Mouse (Mus musculus): ENCODE data around the gene Ccsap. TPM values are rescaled to one million over a fixed set of nuclear protein-coding genes. Genes with fewer than 3 reads are reported as not detected.
A peak's percentile ranks its signal among the peaks of the same experiment; 100 is the strongest.

Gene Ccsap
- polyA plus RNA-seq, 1 experiment from 2014 or later = 6.9 TPM

DNA sequence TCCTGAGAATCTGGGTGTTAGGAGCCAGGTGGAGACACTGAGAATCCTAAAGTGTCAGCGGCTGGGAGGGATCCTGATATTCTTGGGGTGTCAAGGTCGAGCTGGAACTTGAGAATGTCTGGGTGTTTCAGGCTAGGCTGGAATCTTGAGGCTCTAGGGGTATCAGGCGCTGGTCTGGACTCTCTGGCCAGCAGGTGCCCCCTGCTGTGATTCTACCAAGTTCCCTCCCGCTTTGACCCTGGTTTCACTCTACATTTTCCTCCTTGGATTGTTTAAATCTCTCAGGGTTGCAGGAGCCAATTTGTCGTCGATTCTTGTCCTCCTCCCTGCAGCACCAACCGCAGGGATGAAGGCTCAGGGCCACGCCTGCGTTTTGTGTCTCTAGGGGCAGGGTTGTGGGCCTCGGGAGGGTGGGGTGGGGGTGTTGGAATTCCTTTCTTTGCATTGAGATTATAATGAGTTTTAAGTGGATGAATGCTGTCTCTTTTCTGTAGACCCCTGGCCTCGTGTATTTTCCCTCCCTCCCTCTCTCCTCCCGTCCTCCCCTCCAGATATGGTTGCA is 53.6 kb downstream of the Ccsap start:
- H3K36me3 ChIP-seq (replicated peaks; ENCODE audit: control insufficient read depth, insufficient read depth, low read depth, low read length) = no peaks in the 10 kb centered on the region
- no peaks in the 10 kb centered on the region for H3K27me3 ChIP-seq (ENCODE audit: control insufficient read depth, insufficient read depth, low read length)
- DNase-seq (ENCODE audit: low spot score) = no peak
- H3K4me3 ChIP-seq (ENCODE audit: low read depth, low read length) = peak overlapping the region; percentile 65
- H3K4me2 ChIP-seq (ENCODE audit: low read depth, low read length) = peak overlapping the region; percentile 86
- H3K27ac ChIP-seq (replicated peaks; ENCODE audit: low read depth, low read length) = peak overlapping the region; percentile 48
- peak overlapping the region; percentile 77 for H3K9ac ChIP-seq (replicated peaks; ENCODE audit: low read length)
- 3% methylated on average over 12 of the region's 12 CpGs for WGBS
- H3K4me1 ChIP-seq (ENCODE audit: control insufficient read depth, insufficient read depth, low read length) = peaks cover 4% of the 10 kb centered on the region
- peak; percentile 11; the same call in 1 of the 2 replicates for ATAC-seq (replicated peaks; ENCODE audit: insufficient number of reproducible peaks, low FRiP score, low TSS enrichment, low read depth)
- H3K9me3 ChIP-seq (replicated peaks; ENCODE audit: control insufficient read depth, low read length) = no peaks in the 10 kb centered on the region

DNA sequence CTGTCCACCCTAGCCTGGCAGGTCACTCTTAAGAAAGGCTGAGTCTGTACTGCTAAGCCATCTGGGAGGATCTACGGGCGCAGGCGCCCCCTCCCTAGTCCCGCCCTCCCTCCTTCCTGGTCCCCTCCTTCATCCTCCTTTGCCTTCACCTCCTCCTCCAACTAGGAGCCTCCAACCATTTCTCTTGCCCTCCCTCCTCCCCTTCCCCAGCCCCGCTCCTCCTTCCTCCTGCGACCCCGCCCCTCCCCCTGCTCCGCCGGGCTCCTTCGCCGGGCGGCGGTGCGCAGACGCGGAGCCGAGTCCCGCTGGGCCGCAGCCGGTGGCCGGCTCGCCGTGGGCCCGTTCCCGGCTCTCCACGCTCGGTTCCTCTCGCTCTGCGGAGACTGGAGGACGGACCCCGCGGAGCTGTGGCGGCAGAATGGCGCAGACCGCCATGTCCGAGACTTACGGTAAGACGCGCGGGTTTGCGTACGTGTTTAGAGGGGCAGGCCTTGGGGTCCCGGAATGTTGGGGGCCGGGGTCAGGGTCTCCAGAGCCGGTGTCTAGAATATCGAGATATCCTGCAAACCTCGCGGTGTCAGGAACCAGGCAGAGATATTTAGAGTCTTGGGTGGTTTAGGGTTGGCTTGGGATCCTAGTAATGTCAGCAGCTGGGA is 54.2 kb downstream of the Ccsap start, which contains the start of gene Rab4a:
TSS of gene Rab4a (plus strand) at position 268 of the 656 bp plus-strand sequence.
- Histone ChIP-seq H3K9ac (replicated peaks; ENCODE audit: low read length) (peak within 1 kb of the TSS; percentile 77), H3K27me3 (ENCODE audit: control insufficient read depth, insufficient read depth, low read length) (no peaks in the 10 kb centered on the region), H3K27ac (replicated peaks; ENCODE audit: low read depth, low read length) (peak within 1 kb of the TSS; percentile 48), H3K36me3 (replicated peaks; ENCODE audit: control insufficient read depth, insufficient read depth, low read depth, low read length) (no peaks in the 10 kb centered on the region), H3K4me2 (ENCODE audit: low read depth, low read length) (peak within 1 kb of the TSS; percentile 86), H3K4me3 (ENCODE audit: low read depth, low read length) (peak within 1 kb of the TSS; percentile 65), H3K4me1 (ENCODE audit: control insufficient read depth, insufficient read depth, low read length) (peaks cover 4% of the 10 kb centered on the region), H3K9me3 (replicated peaks; ENCODE audit: control insufficient read depth, low read length) (no peaks in the 10 kb centered on the region)
- DNase-seq (ENCODE audit: low spot score) (peak; percentile 93), ATAC-seq (replicated peaks; ENCODE audit: insufficient number of reproducible peaks, low FRiP score, low TSS enrichment, low read depth) (peak; percentile 91)
- 0% methylated on average over 35 of the region's 48 CpGs for WGBS

DNA sequence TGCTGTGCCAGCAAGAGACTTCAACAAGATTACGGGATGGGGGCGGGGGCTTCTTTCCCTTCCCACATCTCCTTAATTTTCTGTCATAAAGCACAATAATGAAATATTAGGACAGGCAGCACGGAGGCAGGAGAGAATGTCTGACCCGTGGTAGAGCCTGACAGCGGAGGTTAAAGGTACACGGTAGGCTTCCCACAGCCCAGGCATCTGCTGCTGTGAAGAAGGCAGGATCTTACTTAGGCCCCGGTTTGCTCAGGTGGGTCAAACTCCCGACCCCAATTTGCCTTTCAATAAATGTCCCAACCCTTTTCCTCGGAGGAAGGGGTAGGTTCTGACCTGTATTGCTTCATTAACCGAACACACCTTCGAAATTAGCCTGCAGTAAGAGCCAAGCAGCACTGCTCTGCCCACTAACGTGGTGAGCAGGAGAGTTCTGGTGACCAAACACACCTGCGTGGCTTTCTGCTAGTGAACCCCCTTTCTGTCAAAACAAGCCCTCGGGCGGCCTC is 54.7 kb downstream of the Ccsap start:
- Histone ChIP-seq H3K27ac (replicated peaks; ENCODE audit: low read depth, low read length) (peak overlapping the region; percentile 15; the same call in 1 of the 2 replicates), H3K9me3 (replicated peaks; ENCODE audit: control insufficient read depth, low read length) (no peaks in the 10 kb centered on the region), H3K4me2 (ENCODE audit: low read depth, low read length) (peak overlapping the region; percentile 86), H3K9ac (replicated peaks; ENCODE audit: low read length) (peak overlapping the region; percentile 46; the same call in 1 of the 2 replicates), H3K4me3 (ENCODE audit: low read depth, low read length) (peak overlapping the region; percentile 65), H3K36me3 (replicated peaks; ENCODE audit: control insufficient read depth, insufficient read depth, low read depth, low read length) (no peaks in the 10 kb centered on the region), H3K27me3 (ENCODE audit: control insufficient read depth, insufficient read depth, low read length) (no peaks in the 10 kb centered on the region), H3K4me1 (ENCODE audit: control insufficient read depth, insufficient read depth, low read length) (peaks cover 4% of the 10 kb centered on the region)
- WGBS = 12% methylated on average over 15 of the region's 15 CpGs
- no peak for DNase-seq (ENCODE audit: low spot score)
- ATAC-seq (replicated peaks; ENCODE audit: insufficient number of reproducible peaks, low FRiP score, low TSS enrichment, low read depth) = 0 out of 2 replicates have a peak, but pooled peaks have one; percentile 26

DNA sequence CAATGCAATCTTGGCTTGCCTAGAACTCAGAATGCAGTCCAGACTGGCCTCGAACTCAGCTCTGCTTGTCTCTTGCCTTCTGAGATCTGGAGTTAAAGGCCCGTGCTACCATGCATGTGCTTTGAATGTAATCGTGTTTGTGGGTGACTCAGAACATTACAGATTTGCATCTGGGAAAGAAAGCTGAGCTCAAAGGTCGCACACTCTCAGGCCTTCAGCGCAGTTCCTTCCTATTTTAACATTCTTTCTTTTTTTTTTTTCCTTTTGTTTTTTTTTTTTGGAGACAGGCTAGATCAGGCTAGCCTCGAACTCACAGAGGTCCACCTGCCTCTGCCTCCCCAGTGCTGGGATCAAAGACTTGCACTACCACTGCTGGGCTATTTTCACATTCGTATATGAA is 55.4 kb downstream of the Ccsap start:
- Histone ChIP-seq H3K27me3 (ENCODE audit: control insufficient read depth, insufficient read depth, low read length) (no peaks in the 10 kb centered on the region), H3K4me3 (ENCODE audit: low read depth, low read length) (no peak overlapping the region), H3K9me3 (replicated peaks; ENCODE audit: control insufficient read depth, low read length) (no peaks in the 10 kb centered on the region), H3K9ac (replicated peaks; ENCODE audit: low read length) (no peak overlapping the region), H3K27ac (replicated peaks; ENCODE audit: low read depth, low read length) (no peak overlapping the region), H3K4me1 (ENCODE audit: control insufficient read depth, insufficient read depth, low read length) (peaks cover 4% of the 10 kb centered on the region), H3K36me3 (replicated peaks; ENCODE audit: control insufficient read depth, insufficient read depth, low read depth, low read length) (no peaks in the 10 kb centered on the region), H3K4me2 (ENCODE audit: low read depth, low read length) (no peak overlapping the region)
- ATAC-seq (replicated peaks; ENCODE audit: insufficient number of reproducible peaks, low FRiP score, low TSS enrichment, low read depth) (no peak), DNase-seq (ENCODE audit: low spot score) (no peak)
- 83% methylated on average over 7 of the region's 7 CpGs for WGBS

DNA sequence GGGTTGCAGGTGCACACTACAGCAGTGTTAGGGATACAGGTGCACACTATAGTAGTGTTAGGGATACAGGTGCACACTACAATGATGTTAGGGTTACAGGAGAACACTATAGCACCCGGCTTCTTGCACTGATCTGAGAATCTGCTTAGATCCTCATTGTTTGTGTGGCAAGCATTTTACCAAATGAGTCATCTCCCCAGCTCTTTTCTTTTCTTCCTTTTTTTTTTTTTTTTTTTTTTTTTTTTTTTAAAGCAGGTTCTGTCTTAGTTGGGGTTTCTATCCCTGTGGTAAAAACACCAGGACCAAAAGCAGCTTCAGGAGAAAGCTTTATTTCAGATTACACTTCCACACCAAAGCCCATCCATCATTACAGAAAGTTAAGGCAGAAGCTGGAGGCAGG is 56.4 kb downstream of the Ccsap start:
- no peak for ATAC-seq (replicated peaks; ENCODE audit: insufficient number of reproducible peaks, low FRiP score, low TSS enrichment, low read depth)
- 88% methylated on average over 1 of the region's 1 CpGs for WGBS
- Histone ChIP-seq H3K27ac (replicated peaks; ENCODE audit: low read depth, low read length) (no peak overlapping the region), H3K36me3 (replicated peaks; ENCODE audit: control insufficient read depth, insufficient read depth, low read depth, low read length) (no peaks in the 10 kb centered on the region), H3K4me3 (ENCODE audit: low read depth, low read length) (no peak overlapping the region), H3K4me2 (ENCODE audit: low read depth, low read length) (no peak overlapping the region), H3K4me1 (ENCODE audit: control insufficient read depth, insufficient read depth, low read length) (peaks cover 4% of the 10 kb centered on the region), H3K27me3 (ENCODE audit: control insufficient read depth, insufficient read depth, low read length) (no peaks in the 10 kb centered on the region), H3K9ac (replicated peaks; ENCODE audit: low read length) (no peak overlapping the region), H3K9me3 (replicated peaks; ENCODE audit: control insufficient read depth, low read length) (no peaks in the 10 kb centered on the region)
- DNase-seq (ENCODE audit: low spot score) = no peak

DNA sequence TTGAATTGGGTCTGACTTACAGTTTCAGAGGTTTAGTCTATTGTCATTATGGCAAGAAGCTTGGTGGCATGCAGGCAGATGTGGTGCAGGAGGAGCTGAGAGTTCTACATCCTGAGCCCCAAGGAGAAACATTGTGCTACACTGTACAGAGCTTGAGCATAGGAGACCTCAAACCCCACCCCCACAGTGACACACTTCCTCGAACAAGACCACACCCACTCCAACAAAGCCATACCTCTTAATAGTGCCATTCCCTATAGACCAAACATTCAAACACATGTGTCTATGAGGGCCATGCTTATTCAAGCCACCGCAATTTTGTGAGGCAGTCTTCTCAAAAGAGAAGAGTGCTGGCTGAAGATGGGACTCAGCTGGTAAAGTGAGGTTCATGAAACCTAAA is 58.5 kb downstream of the Ccsap start:
- ATAC-seq (replicated peaks; ENCODE audit: insufficient number of reproducible peaks, low FRiP score, low TSS enrichment, low read depth) (no peak), DNase-seq (ENCODE audit: low spot score) (no peak)
- Histone ChIP-seq H3K9me3 (replicated peaks; ENCODE audit: control insufficient read depth, low read length) (no peaks in the 10 kb centered on the region), H3K4me3 (ENCODE audit: low read depth, low read length) (no peak overlapping the region), H3K27me3 (ENCODE audit: control insufficient read depth, insufficient read depth, low read length) (no peaks in the 10 kb centered on the region), H3K27ac (replicated peaks; ENCODE audit: low read depth, low read length) (no peak overlapping the region), H3K9ac (replicated peaks; ENCODE audit: low read length) (no peak overlapping the region), H3K4me1 (ENCODE audit: control insufficient read depth, insufficient read depth, low read length) (no peaks in the 10 kb centered on the region), H3K4me2 (ENCODE audit: low read depth, low read length) (no peak overlapping the region), H3K36me3 (replicated peaks; ENCODE audit: control insufficient read depth, insufficient read depth, low read depth, low read length) (no peaks in the 10 kb centered on the region)
- WGBS = 81% methylated on average over 2 of the region's 2 CpGs

DNA sequence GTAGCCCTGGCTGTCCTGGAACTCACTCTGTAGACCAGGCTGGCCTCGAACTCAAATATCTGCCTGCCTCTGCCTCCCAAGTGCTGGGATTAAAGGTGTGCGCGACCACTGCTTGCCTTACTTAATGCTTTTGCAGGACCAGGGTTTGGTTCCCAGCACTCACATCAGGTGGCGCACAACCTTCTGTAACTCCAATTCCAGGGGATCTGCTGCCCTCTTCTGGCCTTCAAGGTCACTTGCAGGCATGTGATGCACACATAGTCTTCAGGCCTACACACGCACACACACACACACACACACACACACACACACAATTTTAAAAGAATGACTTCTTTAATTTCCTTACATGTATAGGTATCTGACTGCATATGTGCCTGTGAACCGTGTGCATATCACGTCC is 59.1 kb downstream of the Ccsap start:
- DNase-seq (ENCODE audit: low spot score) = no peak
- 88% methylated on average over 6 of the region's 7 CpGs for WGBS
- no peaks in the 10 kb centered on the region for H3K27me3 ChIP-seq (ENCODE audit: control insufficient read depth, insufficient read depth, low read length)

DNA sequence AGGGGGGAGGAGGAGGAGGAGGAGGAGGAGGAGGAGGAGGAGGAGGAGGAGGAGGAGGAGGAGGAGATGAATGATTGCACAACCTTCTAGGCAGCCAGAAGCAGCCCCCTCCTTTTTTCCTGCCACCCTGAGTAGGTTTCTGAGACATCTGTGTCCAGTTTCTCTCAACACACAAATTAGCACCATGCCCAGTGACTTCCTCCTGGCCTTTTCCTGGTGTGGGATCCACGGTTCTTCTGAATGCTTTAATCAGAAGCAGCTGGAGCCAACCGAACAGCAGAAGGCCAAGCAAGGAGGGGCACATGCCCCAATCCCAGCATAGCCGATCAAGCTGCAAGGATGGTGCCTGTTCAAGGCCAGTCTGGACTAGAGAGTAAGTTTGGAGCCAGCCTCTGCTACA is 60.1 kb downstream of the Ccsap start:
- Histone ChIP-seq H3K27me3 (ENCODE audit: control insufficient read depth, insufficient read depth, low read length) (no peaks in the 10 kb centered on the region), H3K4me3 (ENCODE audit: low read depth, low read length) (no peak overlapping the region), H3K9me3 (replicated peaks; ENCODE audit: control insufficient read depth, low read length) (no peaks in the 10 kb centered on the region), H3K27ac (replicated peaks; ENCODE audit: low read depth, low read length) (no peak overlapping the region; the same call in 1 of the 2 replicates), H3K4me2 (ENCODE audit: low read depth, low read length) (no peak overlapping the region; the same call in 1 of the 2 replicates), H3K36me3 (replicated peaks; ENCODE audit: control insufficient read depth, insufficient read depth, low read depth, low read length) (no peaks in the 10 kb centered on the region), H3K9ac (replicated peaks; ENCODE audit: low read length) (no peak overlapping the region), H3K4me1 (ENCODE audit: control insufficient read depth, insufficient read depth, low read length) (no peaks in the 10 kb centered on the region)
- DNase-seq (ENCODE audit: low spot score) = peak; percentile 95
- peak; percentile 60; the same call in 1 of the 2 replicates for ATAC-seq (replicated peaks; ENCODE audit: insufficient number of reproducible peaks, low FRiP score, low TSS enrichment, low read depth)
- WGBS = 24% methylated on average over 3 of the region's 3 CpGs

More for the DNA sequence above, 59.1 kb downstream of the Ccsap start:
- H3K36me3 ChIP-seq (replicated peaks; ENCODE audit: control insufficient read depth, insufficient read depth, low read depth, low read length) = no peaks in the 10 kb centered on the region
- H3K9me3 ChIP-seq (replicated peaks; ENCODE audit: control insufficient read depth, low read length) = no peaks in the 10 kb centered on the region
- H3K4me3 ChIP-seq (ENCODE audit: low read depth, low read length) = no peak overlapping the region
- no peaks in the 10 kb centered on the region for H3K4me1 ChIP-seq (ENCODE audit: control insufficient read depth, insufficient read depth, low read length)
- no peak for ATAC-seq (replicated peaks; ENCODE audit: insufficient number of reproducible peaks, low FRiP score, low TSS enrichment, low read depth)
- no peak overlapping the region for H3K27ac ChIP-seq (replicated peaks; ENCODE audit: low read depth, low read length)
- H3K4me2 ChIP-seq (ENCODE audit: low read depth, low read length) = no peak overlapping the region
- no peak overlapping the region for H3K9ac ChIP-seq (replicated peaks; ENCODE audit: low read length)
